Mouse (Mus musculus): ENCODE data around the gene Olfr983.

Olfr983 gene

DNA sequence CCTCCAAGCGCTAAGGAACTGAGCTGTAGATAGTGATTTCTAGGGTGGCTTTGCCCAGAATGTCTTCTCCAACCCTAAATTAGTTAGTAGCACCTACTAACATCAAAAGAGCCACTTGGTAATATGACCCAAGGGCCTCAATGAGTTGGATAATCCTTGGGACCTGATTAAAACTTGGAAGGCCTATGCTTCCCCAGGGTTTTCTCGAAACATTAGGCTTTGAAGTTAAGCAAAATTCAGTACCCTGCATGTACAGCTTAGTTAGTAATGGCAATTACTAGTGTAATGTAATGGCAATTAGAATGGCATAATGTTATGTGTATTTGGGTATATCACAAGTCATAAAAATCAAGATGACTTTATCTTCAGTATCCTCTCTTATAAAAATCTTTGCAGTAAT is at the start of gene Olfr983:
Gene Olfr983, minus strand, starts transcription at position 101 of the 400 bp plus-strand sequence.
- no peak for DNase-seq (ENCODE audit: low read depth, low spot score)

DNA sequence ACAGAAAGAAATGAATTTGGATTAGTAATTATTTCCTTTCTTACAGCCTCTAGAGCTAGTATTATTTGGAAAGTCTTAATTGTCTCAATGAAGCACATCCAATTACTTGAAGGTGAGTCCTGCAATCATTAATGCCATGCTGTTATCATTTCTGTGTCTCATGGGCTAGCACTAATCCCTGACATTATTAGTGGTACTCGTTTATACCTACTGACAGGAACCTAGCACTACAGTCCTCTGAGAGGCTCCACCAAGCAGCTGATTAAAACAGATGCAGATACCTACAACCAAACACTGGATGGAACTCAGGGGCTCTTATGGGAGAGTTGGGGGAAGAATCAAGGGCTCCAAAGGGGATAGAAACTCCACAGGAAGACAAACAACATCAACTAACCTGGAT is 48.1 kb upstream of the Olfr983 start:
- no peak for DNase-seq (ENCODE audit: low read depth, low spot score)

DNA sequence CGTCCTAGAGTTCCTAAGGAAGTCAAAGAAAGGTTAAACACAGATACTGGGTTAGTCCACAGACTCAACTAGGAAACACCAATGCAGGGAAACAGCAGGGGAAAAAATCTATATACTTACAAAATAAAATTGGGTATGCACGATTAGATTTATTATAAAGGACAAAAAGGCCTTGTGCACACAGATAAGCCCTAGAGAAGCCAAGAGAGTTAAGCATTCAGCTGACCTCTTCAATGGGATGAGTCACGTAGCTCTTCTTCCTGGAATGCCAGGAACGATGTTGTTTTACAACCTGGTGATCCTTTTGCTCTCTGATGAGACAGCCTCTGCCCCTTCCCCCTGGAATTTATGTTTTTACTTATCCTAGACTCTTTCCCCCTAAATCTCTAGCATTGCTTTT is 46.1 kb upstream of the Olfr983 start:
- no peak for DNase-seq (ENCODE audit: low read depth, low spot score)

DNA sequence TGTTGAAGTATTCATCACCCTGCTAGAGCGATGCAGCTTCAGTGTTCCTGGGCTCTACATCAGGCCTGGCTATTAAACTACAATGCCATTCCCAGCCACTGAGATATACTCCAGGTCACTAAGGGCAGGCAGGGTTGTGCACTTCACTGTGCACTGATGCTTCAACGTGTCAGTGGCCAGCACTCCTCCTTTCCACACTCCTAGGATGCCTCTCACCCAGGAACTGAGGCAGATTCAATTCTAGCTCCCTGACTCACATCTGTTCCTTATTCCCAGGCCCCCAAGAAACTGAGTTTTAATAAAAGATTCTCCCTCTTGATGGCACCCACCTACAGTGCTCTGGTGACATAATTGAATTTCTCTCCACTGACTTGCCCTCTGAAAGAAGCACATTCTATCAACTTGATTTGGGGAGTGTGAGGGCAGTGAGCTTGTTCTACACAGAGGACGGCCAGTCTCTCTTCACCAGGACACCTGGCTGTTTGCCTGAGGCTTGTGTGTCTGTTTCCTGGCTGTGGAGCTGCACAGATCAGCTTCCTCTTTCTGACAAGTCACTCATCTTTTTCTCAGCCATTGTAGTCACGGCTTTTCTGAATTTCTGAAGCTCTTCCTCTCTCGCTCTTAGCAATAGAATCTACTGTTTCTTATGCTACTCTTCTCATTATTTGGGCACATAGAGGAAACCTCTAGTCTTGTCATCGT is 43.7 kb upstream of the Olfr983 start:
- DNase-seq (ENCODE audit: low read depth, low spot score) = no peak

DNA sequence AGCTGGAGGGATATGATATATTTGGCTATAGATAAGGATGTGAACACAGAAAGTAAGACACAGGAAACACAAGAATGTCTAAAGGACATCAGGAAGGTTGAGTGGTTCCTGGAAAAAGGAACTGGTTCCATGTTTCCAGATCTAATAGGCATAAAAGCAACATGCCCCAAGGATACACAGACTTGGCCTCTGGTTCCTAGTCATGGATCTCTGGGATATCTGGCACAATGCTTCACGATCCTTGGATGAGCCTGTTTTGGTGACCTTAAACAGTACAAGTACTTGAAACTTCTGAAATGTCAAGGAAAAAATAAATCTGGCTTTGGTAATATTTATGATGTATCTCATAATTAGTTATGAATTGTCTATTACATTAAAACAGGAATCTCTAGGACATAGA is 37.2 kb upstream of the Olfr983 start:
- no peak for DNase-seq (ENCODE audit: low read depth, low spot score)

DNA sequence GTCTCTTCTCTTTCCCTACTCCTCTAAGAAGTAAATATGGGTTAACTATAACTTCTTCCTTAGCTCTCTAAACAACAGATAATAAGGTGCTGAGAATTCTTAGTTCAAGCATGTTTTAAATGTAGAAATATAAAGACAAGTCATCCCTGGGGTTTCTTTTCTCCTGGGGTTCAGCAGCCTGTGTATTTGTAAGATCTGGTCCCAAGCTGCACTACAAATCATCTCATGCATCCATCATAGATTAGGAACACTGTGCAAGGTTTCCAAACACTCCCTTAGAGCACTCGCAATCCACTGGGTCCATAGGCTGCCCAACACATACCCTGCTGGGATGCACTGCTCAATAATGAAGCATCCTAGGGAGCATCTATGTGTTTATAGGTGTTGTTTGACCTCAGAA is 36.7 kb upstream of the Olfr983 start, which contains the start of gene Olfr985:
Gene Olfr985, minus strand, starts transcription at position 101 of the 400 bp plus-strand sequence.
- no peak for DNase-seq (ENCODE audit: low read depth, low spot score)

DNA sequence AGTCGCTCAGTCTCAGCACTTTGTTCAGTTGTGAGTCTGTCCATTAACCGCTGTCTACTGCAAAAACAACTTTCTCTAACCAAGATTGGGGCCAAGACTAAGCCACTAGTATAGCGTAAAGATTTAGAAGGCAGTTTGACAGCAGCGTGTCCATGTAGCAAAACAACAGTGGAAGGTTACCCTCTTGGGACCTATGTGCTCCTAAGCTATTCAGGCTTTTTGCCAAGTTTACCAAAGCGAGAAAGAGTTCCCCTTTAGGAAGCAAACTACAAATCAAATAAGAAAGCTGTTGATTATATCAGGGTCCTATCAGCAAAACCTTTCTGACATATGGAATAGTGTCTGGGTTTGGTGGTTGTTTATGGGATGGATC is 23.9 kb upstream of the Olfr983 start:
- no peak for DNase-seq (ENCODE audit: low read depth, low spot score)

DNA sequence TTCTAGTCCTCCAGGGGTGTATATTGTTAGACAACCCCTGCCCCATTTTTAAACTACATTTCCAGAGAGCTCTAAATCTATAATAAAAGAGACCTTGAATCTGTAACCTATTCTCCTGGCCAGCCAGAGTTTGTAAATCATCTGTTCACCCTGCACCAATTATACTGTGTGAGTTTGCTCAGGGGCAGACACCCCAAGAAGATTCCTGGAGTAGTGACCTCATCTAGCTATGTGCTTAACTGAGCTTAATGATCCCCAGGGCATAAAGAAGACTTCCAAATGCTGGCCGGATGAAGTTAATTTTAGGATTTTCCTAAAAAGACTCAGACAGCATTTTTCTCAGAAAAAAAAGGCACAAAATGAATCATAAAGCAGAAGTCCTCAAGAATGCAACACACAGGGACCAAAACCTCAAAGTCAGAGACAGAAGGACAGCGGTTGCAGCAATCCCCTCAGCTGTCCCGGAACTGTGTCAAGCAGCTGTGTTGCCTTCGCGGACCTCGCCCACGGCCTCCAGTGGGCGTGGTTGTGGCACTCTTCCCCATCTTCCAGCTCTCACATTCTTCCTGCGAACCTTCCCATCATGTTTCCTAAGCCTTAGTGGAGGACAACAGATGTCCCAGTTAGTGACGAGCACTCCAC is 23.4 kb upstream of the Olfr983 start:
- no peak for DNase-seq (ENCODE audit: low read depth, low spot score)

DNA sequence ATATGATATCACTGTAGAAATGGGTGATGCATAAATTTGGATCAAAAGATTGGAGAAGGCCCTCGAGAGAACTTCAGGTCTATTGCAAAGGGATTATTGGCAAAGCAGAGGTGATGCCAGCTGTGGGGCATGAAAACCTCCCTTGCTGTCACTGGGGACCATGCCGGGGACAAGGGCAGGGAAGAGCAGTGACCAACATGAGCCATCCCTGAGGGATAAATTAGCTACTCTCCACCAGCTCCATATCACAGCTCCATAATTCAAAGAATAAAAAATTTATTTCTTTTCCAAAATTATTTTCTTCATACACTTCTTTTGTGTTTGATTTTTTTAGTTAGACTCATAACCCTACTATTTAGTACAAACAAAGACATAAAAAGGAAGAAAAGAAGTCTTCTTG is 20.7 kb upstream of the Olfr983 start, which contains the start of gene Olfr984:
Gene Olfr984, minus strand, starts transcription at position 101 of the 400 bp plus-strand sequence.
- DNase-seq (ENCODE audit: low read depth, low spot score) = no peak

DNA sequence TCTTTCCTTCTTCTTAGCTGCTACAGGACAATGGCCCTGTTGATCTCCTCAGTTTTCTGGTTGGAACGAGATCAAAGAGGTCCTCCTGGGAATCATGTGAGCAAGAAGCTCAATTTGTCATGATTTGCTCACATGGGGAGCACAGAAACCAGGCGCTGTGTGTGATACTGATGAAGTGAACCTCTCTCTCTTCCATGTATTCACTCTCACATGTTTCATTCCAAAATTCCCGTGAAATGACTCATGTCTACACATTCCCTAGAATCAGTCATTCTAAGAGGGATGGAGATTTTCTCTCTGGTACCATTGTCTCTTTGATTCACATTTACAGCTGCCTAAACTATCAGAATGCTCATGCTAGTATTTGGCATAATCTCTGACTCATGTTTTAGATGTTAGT is 1.4 kb upstream of the Olfr983 start:
- no peak for DNase-seq (ENCODE audit: low read depth, low spot score)

DNA sequence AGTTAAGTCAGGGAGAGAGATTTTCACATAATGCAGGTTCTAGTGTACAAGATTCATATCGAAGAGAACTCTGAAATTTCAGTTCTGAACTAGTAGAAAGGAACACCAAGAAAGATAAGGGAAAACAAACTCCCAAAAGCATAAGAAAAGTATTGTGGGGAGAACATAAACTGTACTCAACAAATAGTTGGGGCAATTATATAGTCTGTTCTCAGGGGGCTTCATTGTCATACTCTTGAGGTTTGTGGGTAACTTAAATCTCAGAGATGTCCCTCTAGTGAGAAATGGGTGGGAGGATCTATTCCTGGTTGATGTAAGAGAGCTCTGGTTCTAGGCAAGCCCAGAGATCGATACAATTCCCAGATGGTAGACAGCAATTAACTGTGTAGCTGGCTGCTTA is 19.9 kb downstream of the Olfr983 start, which contains the start of gene Olfr982:
Gene Olfr982, plus strand, starts transcription at position 301 of the 400 bp plus-strand sequence.
- no peak for DNase-seq (ENCODE audit: low read depth, low spot score)

DNA sequence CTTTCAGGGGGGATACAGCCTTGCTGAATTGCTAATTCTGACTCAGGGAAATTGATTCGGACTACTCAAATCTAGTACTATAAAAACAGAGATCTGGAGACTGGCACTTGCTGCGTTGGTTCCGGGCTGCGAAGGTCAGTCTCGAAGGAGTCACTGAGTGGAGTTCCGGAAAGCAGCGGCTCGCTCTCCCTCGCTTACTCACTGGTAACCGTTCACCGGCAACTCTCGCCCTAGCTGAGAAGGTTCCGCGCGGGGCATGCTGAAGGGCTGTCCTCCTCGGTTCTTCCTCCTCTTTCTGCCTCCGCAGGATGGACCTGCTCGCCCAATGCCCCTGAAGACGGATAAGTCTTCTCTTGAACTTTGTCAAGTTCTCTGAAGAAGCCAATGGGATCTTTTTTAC is 43.3 kb downstream of the Olfr983 start:
- no peak for DNase-seq (ENCODE audit: low read depth, low spot score)

Measured in c-Kit-negative CD71-positive TER-119-positive erythroid progenitor cells, embryonic 14.5 days (primary cell).